Mouse (Mus musculus): ENCODE results near the gene Ncam1.

DNA sequence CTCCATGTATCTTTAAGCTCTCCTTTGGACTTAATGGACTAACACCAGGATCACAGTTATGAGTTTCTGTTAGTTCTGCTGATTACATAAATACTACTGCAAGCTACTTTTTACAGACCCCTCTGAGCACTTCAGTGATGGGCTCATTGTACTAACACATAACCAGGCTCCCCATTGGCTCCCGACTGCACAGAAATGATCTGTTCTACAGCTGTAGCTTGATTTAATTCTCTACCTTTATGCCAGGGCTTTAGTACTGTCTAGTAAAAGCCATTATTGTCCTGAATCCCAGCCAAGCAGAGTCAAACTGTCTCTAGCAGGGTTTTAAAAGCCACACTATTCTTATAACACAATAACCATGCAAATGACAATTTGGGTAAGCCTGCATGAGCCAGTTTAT, 60.2 kb downstream of the Ncam1 start:
- TF ChIP-seq CTCF (IDR thresholded peaks at IDR 0.05; ENCODE audit: low read depth, low read length) (no peak), GATA1 (IDR thresholded peaks at IDR 0.05; ENCODE audit: borderline replicate concordance, low read length) (no peak), TAL1 (conservative IDR thresholded peaks at IDR 0.05; ENCODE audit: low read depth, low read length) (no peak), POLR2AphosphoS5 (IDR thresholded peaks at IDR 0.05; ENCODE audit: insufficient replicate concordance, low read depth, low read length) (no peak)
